Mouse (Mus musculus) neural tube, embryonic 13.5 days (tissue): Measurements from ENCODE around the gene Pdzd9. TPM values are rescaled to one million over a fixed set of nuclear protein-coding genes. Genes with fewer than 3 reads are reported as not detected.

Experiments
- ATAC-seq: fragments of 200-750 bp; cut with Nextera tagmentation; 2 replicates; pipeline ENCODE4 v1.8.0; 2017; ENCODE audit warnings: low read depth, mild to moderate bottlenecking, moderate TSS enrichment, moderate library complexity
- H3K27ac ChIP-seq: fragments of 300-500 bp; sonication (generic); replicated peaks from 2 replicates; pipeline ENCODE4 v1.5.1; 2015; ENCODE audit warnings: moderate library complexity, mild to moderate bottlenecking, inconsistent platforms
- H3K27me3 ChIP-seq: fragments of 300-500 bp; sonication (generic); 2 replicates; pipeline ENCODE4 v1.6.1; 2015; ENCODE audit warnings: mild to moderate bottlenecking, inconsistent platforms
- H3K36me3 ChIP-seq: fragments of 300-500 bp; sonication (generic); 2 replicates; pipeline ENCODE4 v1.6.1; 2015; ENCODE audit warnings: mild to moderate bottlenecking, inconsistent platforms
- H3K4me1 ChIP-seq: fragments of 300-500 bp; sonication (generic); replicated peaks from 2 replicates; pipeline ENCODE4 v1.6.1; 2015; ENCODE audit warnings: inconsistent platforms
- H3K4me2 ChIP-seq: fragments of 300-500 bp; sonication (generic); 2 replicates; pipeline ENCODE4 v1.6.1; 2015; ENCODE audit warnings: inconsistent platforms, mild to moderate bottlenecking, moderate library complexity
- H3K4me3 ChIP-seq: fragments of 300-500 bp; sonication (generic); 2 replicates; pipeline ENCODE4 v1.5.1; 2015; ENCODE audit warnings: mild to moderate bottlenecking, inconsistent platforms
- H3K9ac ChIP-seq: fragments of 300-500 bp; sonication (generic); 2 replicates; pipeline ENCODE4 v1.6.1; 2015; ENCODE audit warnings: moderate library complexity, mild to moderate bottlenecking, inconsistent platforms
- H3K9me3 ChIP-seq: fragments of 300-500 bp; sonication (generic); 2 replicates; pipeline ENCODE4 v1.6.1; 2016; ENCODE audit warnings: inconsistent platforms
- WGBS: fragments of 180-500 bp; shearing (Covaris S2); methylation state at CpG from one replicate; pipeline ENCODE4 v1.1.7; 2015; 5-methylcytosine and 5-hydroxymethylcytosine counted together
- polyA plus RNA-seq: library from polyadenylated mRNA; unstranded; fragments of >200 nt; fragmentation: Nextera tagmentation; extraction: Ambion mirVana; gene quantifications from 2 replicates; pipeline ENCODE4 v1.2.1, GENCODE M21; 2015

Gene Pdzd9
- polyA plus RNA-seq, 1 experiment from 2014 or later = 0.39 TPM

- H3K27ac ChIP-seq = no peak overlapping the region
Measured at GRCm38 (mm10) chr7:120685227-120685626, 15.1 kb upstream of the Pdzd9 start.

GRCm38 (mm10) chr7:120684731-120685161, 14.6 kb upstream of the Pdzd9 start:
- Histone ChIP-seq H3K27ac (no peak overlapping the region), H3K27me3 (no peaks in the 10 kb centered on the region), H3K9me3 (no peaks in the 10 kb centered on the region), H3K4me3 (no peak overlapping the region), H3K4me1 (peaks cover 27% of the 10 kb centered on the region), H3K9ac (no peak overlapping the region), H3K4me2 (no peak overlapping the region), H3K36me3 (no peaks in the 10 kb centered on the region; the same call in 1 of the 2 replicates)
- WGBS = 90% methylated on average over 2 of the region's 2 CpGs
- no peak for ATAC-seq

More at GRCm38 (mm10) chr7:120685227-120685626, 15.1 kb upstream of the Pdzd9 start:
- no peaks in the 10 kb centered on the region; the same call in 1 of the 2 replicates for H3K36me3 ChIP-seq
- H3K4me3 ChIP-seq = no peak overlapping the region
- H3K9me3 ChIP-seq = no peaks in the 10 kb centered on the region
- H3K4me1 ChIP-seq = peaks cover 23% of the 10 kb centered on the region
- H3K27me3 ChIP-seq = no peaks in the 10 kb centered on the region
- 86% methylated on average over 6 of the region's 6 CpGs for WGBS
- H3K4me2 ChIP-seq = no peak overlapping the region
- ATAC-seq = no peak
- H3K9ac ChIP-seq = no peak overlapping the region

GRCm38 (mm10) chr7:120682002-120682401, 11.9 kb upstream of the Pdzd9 start:
- Histone ChIP-seq H3K4me1 (peaks cover 46% of the 10 kb centered on the region), H3K36me3 (no peaks in the 10 kb centered on the region), H3K27me3 (no peaks in the 10 kb centered on the region), H3K4me3 (no peak overlapping the region), H3K27ac (no peak overlapping the region), H3K4me2 (no peak overlapping the region), H3K9me3 (no peaks in the 10 kb centered on the region), H3K9ac (no peak overlapping the region)
- 85% methylated on average over 4 of the region's 4 CpGs for WGBS
- no peak for ATAC-seq

- H3K27ac ChIP-seq = no peak overlapping the region
- H3K4me3 ChIP-seq = peak overlapping the region; percentile 86
- no peaks in the 10 kb centered on the region for H3K27me3 ChIP-seq
- peak overlapping the region; percentile 93 for H3K9ac ChIP-seq
- H3K36me3 ChIP-seq = no peaks in the 10 kb centered on the region
- no peak for ATAC-seq
- peak overlapping the region; percentile 72 for H3K4me2 ChIP-seq
- H3K4me1 ChIP-seq = peaks cover 45% of the 10 kb centered on the region
- 62% methylated on average over 8 of the region's 8 CpGs for WGBS
- H3K9me3 ChIP-seq = no peaks in the 10 kb centered on the region
Measured at GRCm38 (mm10) chr7:120679023-120679422, 8.9 kb upstream of the Pdzd9 start.

- WGBS = 2% methylated on average over 42 of the region's 42 CpGs
- no peaks in the 10 kb centered on the region for H3K27me3 ChIP-seq
- no peaks in the 10 kb centered on the region for H3K36me3 ChIP-seq
- H3K4me1 ChIP-seq = peaks cover 45% of the 10 kb centered on the region
- peak; percentile 78 for ATAC-seq
- H3K4me3 ChIP-seq = peak overlapping the region; percentile 86
- peak overlapping the region; percentile 88 for H3K27ac ChIP-seq
- peak overlapping the region; percentile 93 for H3K9ac ChIP-seq
- no peaks in the 10 kb centered on the region for H3K9me3 ChIP-seq
- H3K4me2 ChIP-seq = peak overlapping the region; percentile 72
Measured at GRCm38 (mm10) chr7:120677764-120678531, 7.8 kb upstream of the Pdzd9 start.

- Histone ChIP-seq H3K4me3 (peak within 1 kb of the TSS; percentile 86), H3K27me3 (no peaks in the 10 kb centered on the region), H3K9me3 (no peaks in the 10 kb centered on the region), H3K36me3 (no peaks in the 10 kb centered on the region), H3K27ac (peak within 1 kb of the TSS; percentile 88), H3K4me2 (peak within 1 kb of the TSS; percentile 72), H3K9ac (peak within 1 kb of the TSS; percentile 93), H3K4me1 (peaks cover 45% of the 10 kb centered on the region)
- under 1% methylated on average over 42 of the region's 44 CpGs for WGBS
- peak; percentile 98 for ATAC-seq
Measured at GRCm38 (mm10) chr7:120677001-120677643, 7.0 kb upstream of the Pdzd9 start, which contains the start of gene Mosmo. Gene Mosmo, plus strand, starts transcription at chr7:120677618.

GRCm38 (mm10) chr7:120671271-120671670, 1.1 kb upstream of the Pdzd9 start:
- 80% methylated on average over 2 of the region's 2 CpGs for WGBS
- Histone ChIP-seq H3K4me3 (no peak overlapping the region), H3K36me3 (no peaks in the 10 kb centered on the region), H3K27ac (no peak overlapping the region), H3K27me3 (no peaks in the 10 kb centered on the region), H3K9me3 (no peaks in the 10 kb centered on the region), H3K4me1 (peaks cover 9% of the 10 kb centered on the region), H3K4me2 (no peak overlapping the region), H3K9ac (no peak overlapping the region)
- no peak for ATAC-seq

GRCm38 (mm10) chr7:120662079-120662478, 8.1 kb downstream of the Pdzd9 start:
- Histone ChIP-seq H3K4me2 (no peak overlapping the region), H3K36me3 (peaks cover 37% of the 10 kb centered on the region), H3K9me3 (no peaks in the 10 kb centered on the region), H3K27ac (no peak overlapping the region), H3K4me1 (no peaks in the 10 kb centered on the region), H3K27me3 (no peaks in the 10 kb centered on the region), H3K4me3 (no peak overlapping the region), H3K9ac (no peak overlapping the region)
- ATAC-seq = no peak
- WGBS = 94% methylated on average over 4 of the region's 4 CpGs

GRCm38 (mm10) chr7:120647849-120648248, 22.3 kb downstream of the Pdzd9 start:
- H3K9me3 ChIP-seq = no peaks in the 10 kb centered on the region
- no peaks in the 10 kb centered on the region for H3K4me1 ChIP-seq
- ATAC-seq = no peak
- no peak overlapping the region for H3K27ac ChIP-seq
- WGBS = 82% methylated on average over 2 of the region's 2 CpGs
- H3K27me3 ChIP-seq = no peaks in the 10 kb centered on the region
- H3K4me3 ChIP-seq = no peak overlapping the region
- no peak overlapping the region for H3K4me2 ChIP-seq
- peaks cover 90% of the 10 kb centered on the region for H3K36me3 ChIP-seq
- H3K9ac ChIP-seq = no peak overlapping the region

GRCm38 (mm10) chr7:120643217-120643616, 26.9 kb downstream of the Pdzd9 start:
- H3K27ac ChIP-seq = no peak overlapping the region
- H3K36me3 ChIP-seq = peaks cover 84% of the 10 kb centered on the region
- H3K9ac ChIP-seq = no peak overlapping the region
- no peak overlapping the region for H3K4me3 ChIP-seq
- no peak overlapping the region for H3K4me2 ChIP-seq
- no peaks in the 10 kb centered on the region for H3K9me3 ChIP-seq
- no peaks in the 10 kb centered on the region for H3K27me3 ChIP-seq
- ATAC-seq = no peak
- WGBS = 63% methylated on average over 4 of the region's 4 CpGs
- 0 out of 2 replicates have a peak, but pooled peaks cover under 1% of the 10 kb centered on the region for H3K4me1 ChIP-seq

GRCm38 (mm10) chr7:120635821-120636220, 34.3 kb downstream of the Pdzd9 start:
- Histone ChIP-seq H3K36me3 (peaks cover 29% of the 10 kb centered on the region), H3K27ac (peak overlapping the region; percentile 91), H3K27me3 (no peaks in the 10 kb centered on the region), H3K9ac (peak overlapping the region; percentile 91), H3K4me1 (peaks cover 22% of the 10 kb centered on the region), H3K4me3 (peak overlapping the region; percentile 78), H3K4me2 (peak overlapping the region; percentile 82), H3K9me3 (no peaks in the 10 kb centered on the region)
- no peak for ATAC-seq
- under 1% methylated on average over 11 of the region's 11 CpGs for WGBS

GRCm38 (mm10) chr7:120635362-120635781, 34.8 kb downstream of the Pdzd9 start:
- peak; percentile 89 for ATAC-seq
- peaks cover 22% of the 10 kb centered on the region for H3K4me1 ChIP-seq
- H3K4me3 ChIP-seq = peak overlapping the region; percentile 78
- H3K4me2 ChIP-seq = peak overlapping the region; percentile 82
- no peaks in the 10 kb centered on the region for H3K27me3 ChIP-seq
- peak overlapping the region; percentile 91 for H3K9ac ChIP-seq
- H3K36me3 ChIP-seq = peaks cover 24% of the 10 kb centered on the region
- peak overlapping the region; percentile 91 for H3K27ac ChIP-seq
- H3K9me3 ChIP-seq = no peaks in the 10 kb centered on the region
- WGBS = 0% methylated on average over 32 of the region's 32 CpGs
